Mouse (Mus musculus) ZHBTc4 (cell line): ENCODE data around the gene Atf1.

Experiments used
- DNase-seq: peaks from one replicate; pipeline ENCODE4 v3.0.0-alpha.2; 2011; ENCODE audit warnings: low read depth, low spot score

Gene Atf1

DNA sequence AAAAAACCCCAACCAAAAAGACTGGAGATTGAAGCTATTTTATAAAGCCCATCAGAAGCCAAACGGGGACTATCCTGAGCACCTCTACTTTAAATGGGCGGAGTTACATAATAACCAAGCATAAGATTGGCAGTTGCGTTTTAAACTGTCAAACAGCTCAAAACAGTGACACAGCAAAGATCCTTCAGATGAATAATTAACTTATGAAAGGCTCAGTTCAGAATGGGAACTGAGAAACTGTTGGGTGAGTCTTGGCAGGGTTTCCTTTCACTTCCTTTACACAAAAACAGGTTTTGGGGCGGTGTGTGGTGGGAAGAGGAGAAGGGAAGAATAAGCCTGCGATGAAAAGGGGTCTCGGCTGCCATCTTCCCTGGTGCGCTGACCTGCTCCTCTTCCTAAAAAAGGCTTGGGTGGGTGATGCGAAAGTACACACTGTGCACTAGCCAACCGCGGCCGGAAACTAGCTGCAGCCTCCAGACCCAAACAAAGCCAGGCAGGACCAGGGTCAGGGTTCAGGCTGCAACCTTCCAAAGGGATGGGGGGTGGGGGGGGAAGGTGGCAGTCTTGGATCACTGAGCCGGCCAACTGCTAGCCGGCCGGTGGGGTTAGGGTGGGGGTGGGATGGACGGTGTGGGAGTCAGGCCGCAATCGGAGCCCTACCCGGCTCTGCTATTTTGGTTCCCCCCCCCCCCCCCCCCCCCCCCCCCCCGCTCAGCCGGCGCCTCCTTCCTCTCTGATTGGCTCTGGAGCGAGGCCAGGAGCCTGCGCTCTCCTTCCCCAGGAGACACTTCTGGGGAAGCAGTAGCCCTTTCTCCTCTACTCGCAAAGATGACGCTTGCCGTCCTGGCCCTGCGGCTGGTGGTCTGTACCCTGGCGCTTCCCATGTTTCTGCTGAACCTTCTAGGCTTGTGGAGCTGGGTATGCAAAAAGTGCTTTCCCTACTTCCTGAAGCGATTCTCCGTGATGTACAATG lies 76.7 kb downstream of the Atf1 start, which contains the start of gene Mettl7a1:
Gene Mettl7a1 (plus strand): TSS at position 122 of the 973 bp plus-strand sequence.
- DNase-seq, result peak; percentile 74

DNA sequence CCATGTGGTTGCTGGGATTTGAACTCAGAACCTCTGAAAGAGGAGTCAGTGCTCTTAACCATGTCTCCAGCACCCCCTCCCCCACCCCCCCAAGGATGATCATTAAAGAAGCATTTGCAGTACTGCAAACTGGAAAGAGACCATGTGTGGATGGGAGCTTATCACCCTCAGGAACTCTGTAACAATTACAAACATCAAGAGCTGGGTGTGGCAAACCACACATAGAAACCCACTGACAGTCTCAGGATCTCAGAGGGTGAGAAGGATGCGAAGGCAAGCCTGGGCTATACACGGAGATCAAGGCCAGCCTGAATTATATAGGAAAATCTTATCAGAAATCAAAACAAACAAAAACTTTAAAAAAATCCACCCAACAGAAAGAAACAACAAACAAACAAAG lies 78.6 kb downstream of the Atf1 start:
- no peak for DNase-seq

DNA sequence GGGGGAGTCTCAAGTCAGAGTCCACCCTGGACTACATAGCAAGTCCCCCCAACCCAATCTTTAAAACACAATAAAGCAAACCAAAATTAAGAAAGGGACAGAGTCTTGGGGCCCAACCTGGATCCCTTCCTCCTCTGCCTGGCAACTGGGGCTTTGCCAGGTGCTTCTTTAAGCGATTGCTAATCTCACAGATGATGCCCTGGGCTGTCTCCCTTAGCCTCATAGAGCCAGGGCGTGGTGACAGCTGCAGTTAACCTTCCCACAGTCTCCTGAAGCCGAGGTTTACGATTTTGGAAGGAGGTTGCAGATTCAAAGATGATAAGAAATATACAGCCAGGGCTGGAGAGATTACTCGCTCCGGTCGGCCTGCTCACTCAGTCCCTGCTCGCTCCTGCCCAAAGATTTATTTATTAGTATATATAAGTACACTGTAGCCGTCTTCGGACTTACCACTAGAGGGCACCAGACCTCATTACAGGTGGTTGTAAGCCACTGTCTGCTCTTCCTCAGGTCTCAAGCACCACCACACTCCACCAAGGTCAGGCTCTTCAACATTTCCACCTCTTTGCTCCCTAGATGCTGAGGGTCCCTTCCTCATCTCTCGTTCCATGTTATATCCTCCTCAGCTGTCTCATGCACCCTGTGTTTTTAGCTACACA lies 79.9 kb downstream of the Atf1 start:
- peak; percentile 78 for DNase-seq
